Mouse (Mus musculus) olfactory bulb, adult 2 months (tissue): ENCODE measurements around the gene Trim28.

ENCODE experiments used
- CTCF ChIP-seq: fragments of 200-500 bp; IDR thresholded peaks from 2 replicates; pipeline ENCODE4 v1.5.1; 2012; ENCODE audit warnings: low read depth, mild to moderate bottlenecking, low read length, moderate library complexity; ENCODE audit not compliant: insufficient read depth
- POLR2A ChIP-seq: fragments of 200-500 bp; IDR thresholded peaks from 2 replicates; pipeline ENCODE4 v1.6.1; 2012; ENCODE audit warnings: mild to moderate bottlenecking, low read depth, low read length, moderate library complexity; ENCODE audit not compliant: insufficient read depth

- TF ChIP-seq CTCF: no peak
- TF ChIP-seq POLR2A: no peak
Observed at GRCm38 (mm10) chr7:13044254-13044625, 45.3 kb downstream of the Trim28 start.
